Mouse (Mus musculus) heart, embryonic 12.5 days (tissue): ENCODE results near the gene Ust. TPM values are rescaled to one million over a fixed set of nuclear protein-coding genes. Genes with fewer than 3 reads are reported as not detected.
"Not testable (repeated sequence)": the region's sequence is repeated elsewhere in the genome, so short reads cannot be mapped to it uniquely, and the experiment has no call there.

Source experiments
- ATAC-seq: fragments of 200-750 bp; cut with Nextera tagmentation; 2 replicates; pipeline ENCODE4 v1.8.0; 2017; ENCODE audit warnings: moderate TSS enrichment, moderate library complexity; ENCODE audit not compliant: insufficient number of reproducible peaks, low FRiP score
- H3K27ac ChIP-seq: fragments of 300-500 bp; sonication (generic); 2 replicates; pipeline ENCODE4 v1.5.1; 2016; ENCODE audit warnings: mild to moderate bottlenecking, moderate library complexity; ENCODE audit not compliant: poor library complexity, severe bottlenecking
- H3K27me3 ChIP-seq: fragments of 300-500 bp; sonication (generic); replicated peaks from 2 replicates; pipeline ENCODE4 v1.6.1; 2016; ENCODE audit warnings: mild to moderate bottlenecking, moderate library complexity
- H3K36me3 ChIP-seq: fragments of 300-500 bp; sonication (generic); 2 replicates; pipeline ENCODE4 v1.6.1; 2016; ENCODE audit warnings: mild to moderate bottlenecking, moderate library complexity
- H3K4me1 ChIP-seq: fragments of 300-500 bp; sonication (generic); replicated peaks from 2 replicates; pipeline ENCODE4 v1.6.1; 2016; ENCODE audit warnings: mild to moderate bottlenecking
- H3K4me2 ChIP-seq: fragments of 300-500 bp; sonication (generic); 2 replicates; pipeline ENCODE4 v1.6.1; 2016; ENCODE audit warnings: mild to moderate bottlenecking, moderate library complexity
- H3K4me3 ChIP-seq: fragments of 300-500 bp; sonication (generic); 2 replicates; pipeline ENCODE4 v1.5.1; 2016; ENCODE audit warnings: mild to moderate bottlenecking
- H3K9ac ChIP-seq: fragments of 300-500 bp; sonication (generic); 2 replicates; pipeline ENCODE4 v1.6.1; 2016; ENCODE audit warnings: mild to moderate bottlenecking, moderate library complexity
- H3K9me3 ChIP-seq: fragments of 300-500 bp; sonication (generic); replicated peaks from 2 replicates; pipeline ENCODE4 v1.6.1; 2016; ENCODE audit warnings: mild to moderate bottlenecking, moderate library complexity
- WGBS: fragments of 180-500 bp; shearing (Covaris S2); methylation state at CpG from one replicate; pipeline ENCODE4 v1.1.7; 2016; 5-methylcytosine and 5-hydroxymethylcytosine counted together
- polyA plus RNA-seq: library from polyadenylated mRNA; unstranded; fragments of >200 nt; fragmentation: Nextera tagmentation; extraction: Ambion mirVana; gene quantifications from 2 replicates; pipeline ENCODE4 v1.2.1, GENCODE M21; 2016

Gene Ust
- polyA plus RNA-seq = 2.2 and 2.4 TPM in 2 replicates

GRCm38 (mm10) chr10:8518141-8519013 is at the start of gene Ust:
Gene Ust, minus strand, starts transcription at chr10:8518825.
- Histone ChIP-seq H3K9ac (peak within 1 kb of the TSS; percentile 78), H3K4me1 (peaks cover 12% of the 10 kb centered on the region), H3K27me3 (peaks cover 35% of the 10 kb centered on the region), H3K27ac (no peak within 1 kb of the TSS; the same call in 1 of the 2 replicates), H3K4me3 (peak within 1 kb of the TSS; percentile 83), H3K9me3 (peaks cover 5% of the 10 kb centered on the region), H3K4me2 (peak within 1 kb of the TSS; percentile 92), H3K36me3 (0 out of 2 replicates have a peak, but pooled peaks cover 3% of the 10 kb centered on the region)
- ATAC-seq = peak; percentile 90
- WGBS = under 1% methylated on average over 64 of the region's 78 CpGs

- H3K4me2 ChIP-seq = no peak overlapping the region
Observed at GRCm38 (mm10) chr10:8561366-8561765, 42.7 kb upstream of the Ust start.

GRCm38 (mm10) chr10:8559566-8559965 is 40.9 kb upstream of the Ust start:
- H3K4me3 ChIP-seq, H3K4me1 ChIP-seq, ATAC-seq, H3K27ac ChIP-seq, H3K9ac ChIP-seq, H3K36me3 ChIP-seq, H3K4me2 ChIP-seq, H3K9me3 ChIP-seq, H3K27me3 ChIP-seq: not testable (repeated sequence)
- 65% methylated on average over 6 of the region's 6 CpGs for WGBS

More at GRCm38 (mm10) chr10:8561366-8561765, 42.7 kb upstream of the Ust start:
- no peaks in the 10 kb centered on the region for H3K4me1 ChIP-seq
- no peak overlapping the region for H3K4me3 ChIP-seq
- no peaks in the 10 kb centered on the region for H3K36me3 ChIP-seq
- H3K9ac ChIP-seq = no peak overlapping the region
- no peaks in the 10 kb centered on the region for H3K27me3 ChIP-seq
- WGBS = 69% methylated on average over 4 of the region's 4 CpGs
- 0 out of 2 replicates have a peak, but pooled peaks cover 2% of the 10 kb centered on the region for H3K9me3 ChIP-seq
- H3K27ac ChIP-seq = no peak overlapping the region
- no peak for ATAC-seq

- H3K27me3 ChIP-seq, H3K36me3 ChIP-seq, ATAC-seq, H3K4me1 ChIP-seq, H3K4me2 ChIP-seq, H3K4me3 ChIP-seq, H3K27ac ChIP-seq, H3K9ac ChIP-seq: not testable (repeated sequence)
- peaks cover 16% of the 10 kb centered on the region for H3K9me3 ChIP-seq
Observed at GRCm38 (mm10) chr10:8552239-8552638, 33.6 kb upstream of the Ust start.

- peaks cover 16% of the 10 kb centered on the region for H3K9me3 ChIP-seq
- H3K4me2 ChIP-seq, H3K27me3 ChIP-seq, H3K27ac ChIP-seq, ATAC-seq, H3K9ac ChIP-seq, H3K36me3 ChIP-seq, H3K4me1 ChIP-seq, H3K4me3 ChIP-seq: not testable (repeated sequence)
- 86% methylated on average over 4 of the region's 4 CpGs for WGBS
Observed at GRCm38 (mm10) chr10:8551601-8552000, 33.0 kb upstream of the Ust start.

- Histone ChIP-seq H3K9ac (no peak overlapping the region), H3K9me3 (no peaks in the 10 kb centered on the region), H3K36me3 (no peaks in the 10 kb centered on the region), H3K4me2 (no peak overlapping the region), H3K4me1 (no peaks in the 10 kb centered on the region), H3K27me3 (no peaks in the 10 kb centered on the region), H3K27ac (no peak overlapping the region), H3K4me3 (no peak overlapping the region)
- ATAC-seq = no peak
- 22% methylated on average over 1 of the region's 1 CpGs for WGBS
Observed at GRCm38 (mm10) chr10:8541514-8541913, 22.9 kb upstream of the Ust start.

GRCm38 (mm10) chr10:8535445-8535844 is 16.8 kb upstream of the Ust start:
- no peaks in the 10 kb centered on the region for H3K36me3 ChIP-seq
- no peak overlapping the region for H3K4me2 ChIP-seq
- H3K27ac ChIP-seq = no peak overlapping the region
- no peak overlapping the region for H3K4me3 ChIP-seq
- H3K27me3 ChIP-seq = no peaks in the 10 kb centered on the region
- H3K9ac ChIP-seq = no peak overlapping the region
- H3K9me3 ChIP-seq = no peaks in the 10 kb centered on the region
- 72% methylated on average over 3 of the region's 3 CpGs for WGBS
- peaks cover 6% of the 10 kb centered on the region; the same call in 1 of the 2 replicates for H3K4me1 ChIP-seq
- ATAC-seq = no peak

- H3K9me3 ChIP-seq = no peaks in the 10 kb centered on the region
- H3K36me3 ChIP-seq = no peaks in the 10 kb centered on the region
- 73% methylated on average over 3 of the region's 3 CpGs for WGBS
- no peak for ATAC-seq
- H3K9ac ChIP-seq = no peak overlapping the region
- peaks cover 6% of the 10 kb centered on the region; the same call in 1 of the 2 replicates for H3K4me1 ChIP-seq
- H3K27ac ChIP-seq = no peak overlapping the region
- H3K27me3 ChIP-seq = no peaks in the 10 kb centered on the region
- H3K4me3 ChIP-seq = no peak overlapping the region
- H3K4me2 ChIP-seq = no peak overlapping the region
Observed at GRCm38 (mm10) chr10:8531651-8532050, 13.0 kb upstream of the Ust start.

- Histone ChIP-seq H3K36me3 (no peaks in the 10 kb centered on the region), H3K4me2 (no peak overlapping the region), H3K27me3 (no peaks in the 10 kb centered on the region), H3K27ac (no peak overlapping the region), H3K4me3 (no peak overlapping the region), H3K4me1 (peaks cover 6% of the 10 kb centered on the region; the same call in 1 of the 2 replicates), H3K9ac (no peak overlapping the region), H3K9me3 (no peaks in the 10 kb centered on the region)
- WGBS = 81% methylated on average over 4 of the region's 4 CpGs
- no peak for ATAC-seq
Observed at GRCm38 (mm10) chr10:8530505-8531051, 12.0 kb upstream of the Ust start.

GRCm38 (mm10) chr10:8529173-8529572 is 10.5 kb upstream of the Ust start:
- Histone ChIP-seq H3K27ac (no peak overlapping the region), H3K9ac (no peak overlapping the region), H3K27me3 (no peaks in the 10 kb centered on the region), H3K4me3 (no peak overlapping the region), H3K36me3 (no peaks in the 10 kb centered on the region), H3K4me1 (peaks cover 6% of the 10 kb centered on the region; the same call in 1 of the 2 replicates), H3K4me2 (no peak overlapping the region), H3K9me3 (no peaks in the 10 kb centered on the region)
- WGBS = 31% methylated on average over 7 of the region's 7 CpGs
- ATAC-seq = no peak

GRCm38 (mm10) chr10:8525354-8525753 is 6.7 kb upstream of the Ust start:
- Histone ChIP-seq H3K27ac (no peak overlapping the region), H3K4me2 (no peak overlapping the region), H3K9ac (no peak overlapping the region), H3K9me3 (no peaks in the 10 kb centered on the region), H3K36me3 (no peaks in the 10 kb centered on the region), H3K4me3 (no peak overlapping the region), H3K4me1 (no peaks in the 10 kb centered on the region), H3K27me3 (peaks cover 7% of the 10 kb centered on the region; the same call in 1 of the 2 replicates)
- no peak for ATAC-seq
- WGBS = 68% methylated on average over 1 of the region's 1 CpGs
